Mouse (Mus musculus) brain, embryonic 14.5 days (tissue): Measurements from ENCODE around the gene Rad54l2. TPM values are rescaled to one million over a fixed set of nuclear protein-coding genes. Genes with fewer than 3 reads are reported as not detected.

Experiments used
- DNase-seq: peaks from one replicate; pipeline ENCODE4 v3.0.0-alpha.2; 2011; ENCODE audit warnings: low read depth
- CTCF ChIP-seq: fragments of 200-500 bp; IDR thresholded peaks from 2 replicates; pipeline ENCODE4 v1.5.1; 2012; ENCODE audit warnings: inconsistent platforms, mild to moderate bottlenecking, moderate library complexity, borderline replicate concordance; ENCODE audit not compliant: insufficient read depth, insufficient read length; ENCODE audit errors: extremely low read depth
- POLR2A ChIP-seq: fragments of 200-500 bp; IDR thresholded peaks from 2 replicates; pipeline ENCODE4 v1.6.1; 2012; ENCODE audit warnings: mild to moderate bottlenecking, inconsistent platforms, borderline replicate concordance; ENCODE audit not compliant: poor library complexity, insufficient read depth, insufficient read length, severe bottlenecking; ENCODE audit errors: extremely low read depth
- polyA plus RNA-seq: library from polyadenylated mRNA; depleted of rRNA; stranded (reverse); fragments of >200 nt; gene quantifications from 2 replicates; pipeline ENCODE4 v1.2.3, GENCODE M21; 2012

Gene Rad54l2
- polyA plus RNA-seq, 1 experiment = 18.3 TPM

DNA sequence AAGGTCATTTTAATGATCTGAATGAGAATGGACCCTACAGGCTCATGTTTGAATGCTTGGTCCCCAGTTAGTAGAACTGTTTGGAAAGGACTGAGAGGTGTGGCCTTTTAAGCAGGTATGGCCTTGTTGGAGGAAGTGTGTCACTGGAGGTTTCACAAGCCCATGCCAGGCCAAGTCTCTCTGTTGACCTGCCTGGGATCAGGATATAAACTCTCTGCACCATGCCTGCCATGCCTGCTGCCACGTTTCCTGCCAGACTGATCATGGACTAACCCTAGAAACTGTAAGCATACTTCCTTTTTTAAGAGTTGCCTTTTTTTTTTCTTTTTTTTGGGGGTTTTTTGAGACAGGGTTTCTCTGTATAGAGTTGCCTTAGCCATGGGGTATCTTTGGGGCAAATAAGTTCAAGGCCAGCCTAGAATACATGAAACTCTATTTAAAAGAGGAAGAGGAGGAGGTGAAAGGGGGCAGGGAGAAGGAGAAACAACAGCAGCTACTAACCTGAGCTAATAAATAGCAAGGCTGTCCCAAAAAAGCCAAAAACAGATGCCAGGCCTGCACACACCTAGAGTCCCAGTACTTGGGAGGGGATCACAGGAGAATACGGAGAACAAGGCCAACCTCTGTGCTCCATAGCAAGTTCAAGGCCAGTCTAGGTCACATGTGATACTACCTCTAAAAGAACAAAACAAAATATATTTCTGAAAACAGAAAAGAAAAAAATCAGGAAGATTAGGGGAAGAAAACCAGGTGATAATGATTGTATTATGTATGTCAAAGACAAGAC, 50.6 kb downstream of the Rad54l2 start:
- TF ChIP-seq CTCF (no peak), POLR2A (no peak)
- no peak for DNase-seq

DNA sequence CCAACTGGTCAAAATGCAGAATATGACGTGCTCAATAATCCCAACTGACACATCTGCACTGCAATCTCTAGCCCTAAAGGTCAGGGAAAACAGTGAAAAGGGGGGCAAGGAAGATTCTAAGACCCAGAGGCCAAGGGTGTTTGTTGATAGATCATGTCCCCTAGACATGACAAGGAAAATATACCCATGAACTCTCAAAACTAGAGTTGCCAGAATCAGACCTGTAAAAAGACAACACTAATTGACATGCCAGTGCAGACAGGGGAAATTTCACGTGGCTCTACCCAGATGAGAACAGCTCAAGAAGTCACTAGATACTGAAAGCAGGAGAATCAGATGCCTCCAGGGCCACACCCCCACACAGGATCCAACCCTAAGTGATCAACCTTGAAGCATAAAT, 55.3 kb downstream of the Rad54l2 start:
- TF ChIP-seq POLR2A (no peak), CTCF (no peak)
- DNase-seq = no peak

DNA sequence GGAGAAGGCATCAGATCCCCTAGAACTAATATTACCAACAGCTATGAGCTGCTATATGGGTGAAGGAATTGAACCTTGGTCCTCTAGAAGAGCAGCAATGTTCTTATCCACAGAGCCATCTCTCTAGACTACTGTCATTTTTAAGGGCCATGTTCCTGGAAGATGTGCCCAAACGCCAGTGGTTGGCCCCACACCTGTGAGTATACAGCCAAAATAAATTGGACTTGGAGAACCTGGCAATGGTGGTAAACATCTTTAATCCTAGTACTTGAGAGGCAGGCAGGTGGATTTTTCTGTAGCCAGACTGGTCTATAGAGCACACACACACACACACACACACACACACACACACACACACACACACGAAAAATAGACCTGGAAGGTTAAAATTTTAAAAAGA, 59.6 kb downstream of the Rad54l2 start:
- no peak for TF ChIP-seq CTCF
- no peak for TF ChIP-seq POLR2A
- no peak for DNase-seq

DNA sequence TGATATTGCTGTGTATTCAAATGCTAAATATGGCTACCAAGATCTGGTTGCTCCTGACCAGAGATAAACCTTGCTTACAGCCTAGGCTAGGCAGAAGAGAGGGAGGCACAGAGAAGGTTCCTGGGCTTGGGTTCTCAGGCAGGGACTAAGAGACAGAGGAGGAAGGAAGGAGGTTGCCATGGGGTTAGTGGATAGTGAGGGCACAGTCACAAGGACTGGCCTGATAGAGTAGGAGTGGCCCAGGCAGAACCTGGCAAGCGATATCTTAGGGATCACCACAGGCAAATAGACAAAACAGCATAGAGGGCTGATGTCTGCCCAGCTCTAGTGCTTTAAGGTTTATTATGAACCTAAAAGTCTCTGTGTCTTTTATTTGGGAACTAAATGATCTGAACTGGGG, 62.1 kb downstream of the Rad54l2 start:
- no peak for TF ChIP-seq POLR2A
- TF ChIP-seq CTCF = no peak

DNA sequence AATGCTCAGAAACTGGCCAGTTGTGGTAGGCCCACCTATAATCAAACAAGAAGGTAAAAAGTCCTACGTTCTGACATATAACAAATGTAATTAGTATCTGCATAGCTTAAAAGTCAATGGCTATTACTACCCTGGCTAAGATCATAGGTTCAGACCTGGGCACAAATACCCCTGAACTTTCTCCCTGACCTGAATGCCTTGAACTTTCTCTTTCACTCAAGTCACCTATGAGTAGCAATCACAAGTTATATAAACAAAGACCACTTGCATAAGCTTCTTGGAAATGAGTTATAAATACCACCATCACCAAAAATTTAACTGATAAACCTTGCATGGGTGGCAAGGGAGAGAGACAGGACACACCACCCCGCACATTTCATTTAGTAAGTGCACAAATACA, 63.6 kb downstream of the Rad54l2 start:
- TF ChIP-seq POLR2A (no peak), CTCF (no peak)
- DNase-seq = no peak

More for the DNA sequence above, 62.1 kb downstream of the Rad54l2 start:
- no peak for DNase-seq

DNA sequence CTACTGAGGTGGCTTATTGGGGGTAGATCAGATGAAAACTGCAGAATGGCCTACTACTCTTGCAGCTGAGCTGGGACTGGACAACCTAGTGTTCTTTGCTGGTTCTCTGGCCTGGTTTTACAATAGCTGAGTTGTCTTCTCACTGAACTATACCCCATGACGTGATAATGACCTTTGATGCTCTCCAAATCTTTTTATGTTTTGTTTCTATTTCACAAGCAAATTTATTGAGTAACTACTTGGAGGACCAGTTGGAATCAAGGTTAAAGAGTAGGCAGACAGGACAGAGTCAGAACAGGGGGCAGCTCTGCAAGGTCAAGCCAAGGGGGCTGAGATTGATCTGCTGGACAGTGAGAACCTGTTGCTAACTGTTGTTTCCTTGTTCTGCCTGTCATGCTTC, 64.1 kb downstream of the Rad54l2 start:
- no peak for DNase-seq
- TF ChIP-seq CTCF (no peak), POLR2A (no peak)

DNA sequence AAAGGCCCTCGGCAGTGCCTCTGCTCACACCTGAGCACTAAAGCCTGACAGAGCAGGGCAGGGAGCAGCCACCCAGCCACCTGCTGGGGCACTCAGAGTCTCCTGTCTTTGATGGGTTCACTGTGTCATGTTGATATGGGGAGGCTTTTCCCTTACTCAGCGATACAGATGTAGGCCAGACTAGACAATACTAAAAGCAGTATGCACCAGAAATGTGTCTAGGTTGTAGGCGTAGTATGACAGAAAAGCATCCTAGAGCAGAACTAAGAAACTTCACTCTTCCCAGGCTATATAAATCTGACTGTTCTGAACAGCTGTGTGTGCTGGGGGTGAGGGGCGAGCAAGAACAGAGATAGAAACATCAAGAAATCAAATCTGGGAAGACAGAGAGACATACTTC, 72.3 kb downstream of the Rad54l2 start:
- TF ChIP-seq POLR2A (no peak), CTCF (no peak)
- no peak for DNase-seq

DNA sequence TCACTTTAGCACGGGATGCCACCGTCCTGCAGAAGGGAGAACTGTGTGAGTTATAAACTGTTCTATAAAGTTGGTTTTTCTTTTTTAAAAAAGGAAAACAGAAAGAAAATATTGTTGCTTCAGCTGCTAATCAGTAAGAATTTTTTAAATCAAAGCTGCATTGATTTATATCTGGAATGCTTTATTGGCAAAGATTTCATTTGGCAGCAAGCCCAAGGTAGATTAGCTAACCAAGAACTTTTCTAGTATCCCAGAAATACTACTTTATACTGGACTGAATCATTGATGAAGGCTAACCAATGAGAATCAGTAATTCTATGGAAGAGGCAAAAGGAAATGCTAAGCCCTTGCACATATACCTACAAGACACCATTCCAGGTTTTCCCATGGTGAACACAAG, 72.8 kb downstream of the Rad54l2 start:
- TF ChIP-seq POLR2A = no peak
- TF ChIP-seq CTCF = no peak
- DNase-seq = no peak

DNA sequence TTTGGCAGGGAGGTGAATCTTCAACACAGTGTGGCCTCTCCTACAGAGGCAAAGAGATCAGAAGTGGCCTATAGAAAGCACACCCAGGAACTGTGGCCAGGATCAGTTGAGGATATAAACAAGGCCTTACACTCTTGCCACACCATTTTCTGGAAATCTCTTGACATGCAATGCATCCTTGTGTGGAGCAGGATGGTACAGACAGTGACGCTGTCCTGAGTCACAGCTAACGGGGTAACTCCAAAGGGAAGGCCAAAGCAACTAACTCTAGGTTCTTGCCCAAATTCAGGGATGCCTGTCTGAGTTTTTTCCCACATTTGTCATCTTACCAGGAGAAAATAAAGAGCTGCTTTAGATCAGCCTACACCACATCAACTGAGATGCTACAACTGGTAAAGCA, 76.5 kb downstream of the Rad54l2 start:
- TF ChIP-seq CTCF (no peak), POLR2A (no peak)
- DNase-seq = no peak

DNA sequence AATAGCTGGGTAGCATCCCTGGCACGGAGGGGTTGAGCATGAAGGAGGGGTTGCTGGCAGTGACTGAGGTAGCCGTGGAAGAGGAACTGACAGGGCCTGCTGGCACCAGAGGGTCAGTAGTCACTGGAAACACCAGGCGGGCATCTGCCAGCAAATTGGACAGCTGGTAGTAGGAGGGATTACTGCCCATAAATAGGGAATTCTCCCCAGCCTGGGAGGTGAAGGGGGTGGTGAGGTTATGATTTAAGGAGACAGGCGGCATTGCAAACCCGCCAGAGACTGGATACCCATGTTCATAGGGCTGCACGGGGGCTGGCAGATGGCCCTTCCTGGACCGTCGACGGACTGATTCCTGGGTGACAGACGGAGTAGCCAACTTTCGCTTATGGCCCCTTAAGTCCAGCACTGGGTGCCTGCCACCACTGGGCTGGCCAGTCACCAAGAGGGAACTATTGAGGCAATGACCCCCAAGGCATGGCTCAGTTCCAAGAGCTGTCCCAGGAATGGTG, 96.0 kb downstream of the Rad54l2 start:
- TF ChIP-seq CTCF (no peak), POLR2A (no peak)
- DNase-seq = peak; percentile 26

DNA sequence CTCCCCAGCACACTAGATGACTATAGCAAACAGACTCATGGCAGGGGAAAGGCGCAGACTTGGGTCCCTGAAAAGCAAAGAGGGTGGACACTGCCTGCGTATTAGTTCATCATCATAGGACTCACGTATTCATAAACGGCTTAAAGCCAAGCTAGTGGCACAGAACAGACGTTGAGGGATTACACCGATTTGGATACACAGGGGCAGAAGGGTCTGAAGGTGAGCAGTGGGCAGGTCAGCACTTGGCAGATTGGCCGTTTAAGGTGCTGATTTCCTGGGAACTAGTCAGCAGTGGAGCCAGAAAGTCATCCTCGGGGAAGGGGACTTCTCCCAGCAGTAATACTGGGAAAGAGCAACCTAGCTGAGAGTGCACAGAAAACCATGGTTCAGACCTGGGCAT, 100.2 kb downstream of the Rad54l2 start:
- no peak for DNase-seq
- TF ChIP-seq POLR2A (no peak), CTCF (no peak)
